Mouse (Mus musculus) gastrocnemius, postnatal 36 days (tissue): ENCODE data around the gene Lipt2. TPM values are rescaled to one million over a fixed set of nuclear protein-coding genes. Genes with fewer than 3 reads are reported as not detected.

Source experiments
- DNase-seq, 2 experiments: peaks; one replicate each; pipeline ENCODE4 v3.0.0; 2022
- intact Hi-C: fragments of 180-260 bp; cut with DNase I; formaldehyde crosslinking; loops from one replicate; pipeline ENCODE4 v1.15.1; 2025
- total RNA-seq, 2 experiments: library from RNA; stranded (reverse); gene quantifications; 2 replicates each; pipeline ENCODE4 v1.2.3; 2021

Lipt2 gene
- total RNA-seq, 2 experiments from 2014 or later, result 3.6 to 4.2 TPM

DNA sequence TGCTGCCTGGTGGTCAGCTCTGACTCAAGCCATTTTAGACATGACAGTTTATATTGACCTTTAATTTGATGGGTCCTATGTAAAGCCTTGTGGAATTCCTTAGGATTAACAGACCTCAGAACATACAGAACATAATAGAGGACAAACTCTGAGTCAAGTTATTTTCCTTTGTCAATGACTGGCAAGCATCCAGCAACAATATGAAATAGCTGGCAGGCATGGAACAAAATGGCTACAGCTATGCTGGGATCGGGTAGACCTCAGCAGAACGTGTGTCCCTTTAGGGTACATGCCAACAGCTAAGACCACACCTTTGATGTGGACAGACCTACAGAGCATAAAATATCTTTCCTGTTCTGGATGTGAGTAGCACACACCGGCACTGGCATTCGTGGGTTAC lies 4.4 kb downstream of the Lipt2 start:
- intact Hi-C loops, result no loop called here
- DNase-seq, result no peak

DNA sequence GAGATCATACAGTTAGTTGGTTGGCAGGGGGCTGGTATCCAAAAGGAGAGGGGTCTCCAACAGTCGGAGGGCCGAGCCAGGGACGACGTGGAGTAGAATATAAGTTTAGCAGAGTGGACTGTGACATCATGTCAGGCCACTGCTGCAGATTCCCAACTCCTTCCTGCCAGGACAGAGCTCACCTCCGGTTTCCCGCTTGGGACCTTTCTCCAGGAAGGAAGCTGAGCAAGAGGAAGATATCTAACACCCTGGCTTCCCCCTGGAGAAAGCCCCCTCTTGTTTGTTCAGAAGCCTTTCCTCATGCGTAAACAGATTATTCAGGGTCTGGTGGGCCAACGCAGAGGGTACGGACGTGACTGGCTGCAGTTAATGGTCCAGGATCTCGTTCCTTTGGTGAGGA lies 9.6 kb downstream of the Lipt2 start:
- DNase-seq, result no peak
- intact Hi-C loops, result no loop called here

- no peak for DNase-seq
- intact Hi-C loops, result no loop called here
These were observed 11.7 kb downstream of the Lipt2 start for GRCm38 (mm10) chr7:100170756-100171155.

- no peak for DNase-seq
- intact Hi-C loops, result no loop called here
These were observed 17.2 kb downstream of the Lipt2 start, which contains the start of gene Kcne3 for GRCm38 (mm10) chr7:100176269-100176668. Gene Kcne3 (plus strand): TSS chr7:100176502.

DNA sequence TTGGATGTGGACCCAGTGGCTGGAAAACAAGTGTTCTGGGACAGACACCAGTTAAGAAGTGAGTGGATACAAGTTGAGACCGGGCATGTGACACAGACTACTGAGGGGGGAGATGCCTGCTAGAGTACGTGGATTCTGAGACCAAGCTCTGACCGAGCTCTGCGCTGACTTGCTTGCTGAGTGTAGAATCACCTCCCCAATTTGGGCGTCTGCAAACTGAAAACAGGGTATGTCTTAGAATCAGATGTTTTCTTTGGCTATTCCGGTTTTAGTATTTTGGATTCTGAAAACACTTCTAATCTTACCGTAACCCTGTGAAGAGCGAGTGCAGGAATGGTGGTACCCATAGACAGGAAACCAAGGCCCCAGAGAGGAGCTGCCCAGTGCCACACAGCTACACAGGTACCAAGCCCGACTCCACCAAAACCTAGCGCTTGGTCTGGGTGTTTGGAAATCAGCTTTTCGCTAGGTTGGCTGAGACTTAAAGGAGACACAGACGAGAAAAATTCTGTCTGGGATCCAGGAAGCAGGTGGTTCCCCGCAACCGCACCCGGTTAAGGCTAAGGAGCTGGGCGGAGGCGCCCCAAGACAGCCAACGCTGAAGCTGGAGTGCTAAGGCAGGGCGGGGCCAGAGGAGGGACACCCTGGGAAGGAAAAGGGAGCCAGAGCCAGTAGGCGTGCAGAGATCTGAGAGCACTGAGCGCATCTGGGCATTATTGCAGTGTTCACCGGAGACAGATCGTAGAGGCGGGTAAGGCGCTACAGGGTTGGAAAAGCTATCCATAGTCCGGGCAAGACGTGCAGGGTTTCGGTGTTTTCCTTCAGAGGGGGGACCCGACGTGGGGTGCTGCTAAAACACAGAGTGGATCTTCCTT lies 19.2 kb downstream of the Lipt2 start:
- intact Hi-C loops, result no loop called here
- DNase-seq, result peak; percentile 28 to 49

DNA sequence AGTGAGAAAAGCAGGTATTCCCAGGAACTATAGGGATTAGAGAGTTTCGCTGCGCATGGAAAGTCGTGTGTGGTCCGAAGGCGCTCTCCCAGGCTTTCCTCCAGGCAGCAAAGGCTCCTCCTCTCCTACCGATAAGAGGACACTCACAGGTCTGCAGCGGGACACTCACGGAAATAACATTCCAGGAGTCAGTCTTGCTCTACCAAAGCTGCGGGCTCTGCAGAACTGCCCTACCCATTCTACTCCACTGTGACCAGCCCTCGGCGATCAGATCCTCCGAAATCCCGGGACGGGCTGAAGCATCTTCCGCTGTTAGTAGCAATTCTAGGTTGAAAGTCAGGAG lies 19.8 kb downstream of the Lipt2 start:
- DNase-seq, result no peak
- intact Hi-C loops, result no loop called here

DNA sequence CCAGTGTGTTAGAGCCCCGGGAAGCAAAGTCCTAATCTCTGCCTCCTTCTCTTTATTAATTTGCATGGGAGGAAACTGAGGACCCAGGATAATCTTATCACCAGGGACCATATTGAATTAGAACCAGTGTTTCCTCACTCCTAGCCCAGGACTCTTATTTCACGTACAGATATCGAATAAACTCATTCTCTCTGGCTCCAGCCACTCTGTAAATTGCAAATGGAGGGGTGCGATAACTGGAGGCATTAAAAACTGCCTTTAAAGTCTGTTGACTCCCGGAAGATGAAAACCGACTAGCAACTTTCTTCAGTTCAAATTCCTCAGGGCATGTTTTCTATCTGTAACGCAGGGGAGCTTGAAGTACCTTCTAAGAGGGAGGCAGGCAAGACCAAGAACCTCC lies 20.3 kb downstream of the Lipt2 start:
- intact Hi-C loops, result no loop called here

GRCm38 (mm10) chr7:100179836-100180407 lies 20.8 kb downstream of the Lipt2 start:
- DNase-seq, result no peak
- intact Hi-C loops, result no loop called here

More for the DNA sequence above, 20.3 kb downstream of the Lipt2 start:
- no peak for DNase-seq

DNA sequence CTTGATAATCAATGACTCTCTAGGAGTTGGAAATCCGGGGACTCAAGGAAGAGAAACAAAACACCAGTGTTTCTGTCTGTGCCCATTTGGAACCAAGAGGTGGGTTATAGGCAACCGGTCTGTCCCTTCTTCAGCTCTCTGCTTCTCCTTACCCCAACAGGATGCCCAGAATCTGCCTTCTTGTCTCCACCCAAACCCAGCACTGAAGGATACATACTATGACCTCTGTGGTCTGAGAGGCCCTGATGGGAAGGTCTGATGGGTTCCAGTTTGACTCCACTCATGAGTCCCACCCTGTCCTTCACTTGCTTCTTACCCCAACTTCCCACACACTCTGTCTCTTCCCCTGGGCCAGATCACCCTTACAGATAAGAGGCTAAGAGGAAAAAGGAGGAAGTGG lies 22.1 kb downstream of the Lipt2 start:
- intact Hi-C loops, result no loop called here
- no peak for DNase-seq

GRCm38 (mm10) chr7:100181614-100182013 lies 22.5 kb downstream of the Lipt2 start:
- no peak for DNase-seq
- intact Hi-C loops, result no loop called here

- intact Hi-C loops, result no loop called here
- DNase-seq, result no peak
These were observed 23.3 kb downstream of the Lipt2 start for GRCm38 (mm10) chr7:100182388-100182787.

DNA sequence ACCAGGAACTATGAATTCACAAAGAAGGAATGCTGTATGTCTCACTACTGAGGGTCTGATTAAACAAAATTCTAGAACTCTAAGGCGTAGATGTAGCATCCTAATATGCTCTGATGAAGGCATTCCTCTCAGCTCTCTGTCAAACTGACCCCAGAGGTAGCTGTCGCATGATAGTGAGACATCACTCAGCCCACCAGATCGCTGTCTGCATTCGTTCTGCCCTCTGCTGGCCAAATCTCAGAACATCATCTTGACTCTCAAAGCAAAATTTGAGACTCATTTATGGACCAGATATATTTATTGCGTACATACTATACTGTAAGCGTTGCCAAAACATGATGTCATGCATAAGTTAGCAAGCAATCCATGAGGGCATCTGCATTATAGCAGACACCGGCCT lies 28.5 kb downstream of the Lipt2 start:
- intact Hi-C loops, result loop anchor here (2.0 kb wide), 2 partner anchors 65 to 199 kb away; no protein-coding TSS in a partner anchor
- peak in 1 of 2 experiments; percentile 27 for DNase-seq

- intact Hi-C loops, result loop anchor here (2.0 kb wide), 1 partner anchor 45 kb away; no protein-coding TSS in a partner anchor
- no peak for DNase-seq
These were observed 31.1 kb downstream of the Lipt2 start for GRCm38 (mm10) chr7:100190167-100190566.

GRCm38 (mm10) chr7:100190778-100191177 lies 31.7 kb downstream of the Lipt2 start:
- peak in 1 of 2 experiments; percentile 36 for DNase-seq
- intact Hi-C loops, result loop anchor here (2.0 kb wide), 1 partner anchor 44 kb away; no protein-coding TSS in a partner anchor

- intact Hi-C loops, result no loop called here
These were observed 42.1 kb downstream of the Lipt2 start for GRCm38 (mm10) chr7:100201191-100201590.

DNA sequence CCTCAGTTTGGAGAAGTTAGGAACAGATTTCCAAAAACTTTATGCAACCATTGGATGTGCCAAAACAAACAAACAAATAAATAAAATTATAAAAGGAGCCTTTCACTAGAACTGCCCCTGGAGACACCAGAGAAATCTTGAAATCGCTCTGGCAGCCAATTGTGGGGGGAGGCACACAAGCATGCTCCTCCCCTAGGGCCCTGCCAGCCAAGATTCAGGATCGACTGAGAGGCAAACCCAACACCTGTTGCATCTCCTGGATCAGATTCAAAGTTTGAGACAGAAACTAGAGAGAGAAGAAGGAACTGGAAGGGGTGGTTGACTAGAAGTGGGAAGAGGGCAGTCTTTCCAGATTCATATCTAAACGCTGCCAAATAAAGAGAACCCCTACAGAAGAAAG lies 44.5 kb downstream of the Lipt2 start:
- intact Hi-C loops, result no loop called here
- DNase-seq, result no peak

More at GRCm38 (mm10) chr7:100201191-100201590, 42.1 kb downstream of the Lipt2 start:
- DNase-seq, result no peak

DNA sequence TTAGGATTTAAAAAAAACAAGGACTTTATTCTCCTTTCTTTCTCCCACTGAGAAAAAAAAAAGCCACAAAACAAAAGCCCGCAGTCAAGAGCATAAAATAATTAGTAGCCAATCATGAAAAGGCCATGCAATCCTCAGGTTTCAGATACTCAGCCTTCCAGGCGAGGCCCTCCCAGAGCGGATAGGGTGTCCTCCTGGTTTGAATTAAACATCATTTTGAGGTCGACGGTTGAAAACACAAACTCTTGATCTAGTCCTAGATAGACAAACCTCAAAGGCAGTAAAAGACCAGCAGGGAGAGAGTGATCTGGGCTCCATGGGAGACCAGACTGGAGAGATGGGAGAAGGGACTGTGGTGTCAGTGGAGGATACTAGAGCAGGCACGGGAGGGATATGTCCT lies 45.8 kb downstream of the Lipt2 start:
- intact Hi-C loops, result no loop called here
- DNase-seq, result no peak

GRCm38 (mm10) chr7:100206144-100206543 lies 47.1 kb downstream of the Lipt2 start:
- intact Hi-C loops, result no loop called here
- DNase-seq, result no peak

- intact Hi-C loops, result no loop called here
- DNase-seq, result no peak
These were observed 48.8 kb downstream of the Lipt2 start for GRCm38 (mm10) chr7:100207886-100208285.
